Mouse (Mus musculus): ENCODE results near the gene Map3k21.
A peak's percentile ranks its signal among the peaks of the same experiment; 100 is the strongest.

Gene Map3k21

GRCm38 (mm10) chr8:125910365-125911228 lies at the start of gene Map3k21:
Gene Map3k21 (plus strand): TSS chr8:125910450.
- peak; percentile 53 for DNase-seq (ENCODE audit: low read depth, low spot score)

GRCm38 (mm10) chr8:125866125-125866524 lies 44.1 kb upstream of the Map3k21 start:
- peak; percentile 30 for DNase-seq (ENCODE audit: low read depth, low spot score)

- peak; percentile 83 for DNase-seq (ENCODE audit: low read depth, low spot score)
Observed at GRCm38 (mm10) chr8:125868552-125868951, 41.7 kb upstream of the Map3k21 start.

- DNase-seq (ENCODE audit: low read depth, low spot score): no peak
Observed at GRCm38 (mm10) chr8:125869739-125870138, 40.5 kb upstream of the Map3k21 start.

GRCm38 (mm10) chr8:125870179-125870702 lies 40.0 kb upstream of the Map3k21 start:
- DNase-seq (ENCODE audit: low read depth, low spot score): no peak

GRCm38 (mm10) chr8:125870821-125871321 lies 39.4 kb upstream of the Map3k21 start:
- peak; percentile 91 for DNase-seq (ENCODE audit: low read depth, low spot score)

GRCm38 (mm10) chr8:125872501-125873249 lies 37.6 kb upstream of the Map3k21 start:
- no peak for DNase-seq (ENCODE audit: low read depth, low spot score)

- no peak for DNase-seq (ENCODE audit: low read depth, low spot score)
Observed at GRCm38 (mm10) chr8:125873250-125873534, 37.1 kb upstream of the Map3k21 start.

- no peak for DNase-seq (ENCODE audit: low read depth, low spot score)
Observed at GRCm38 (mm10) chr8:125880447-125880846, 29.8 kb upstream of the Map3k21 start.

- DNase-seq (ENCODE audit: low read depth, low spot score): no peak
Observed at GRCm38 (mm10) chr8:125887549-125887948, 22.7 kb upstream of the Map3k21 start.

GRCm38 (mm10) chr8:125889920-125890319 lies 20.3 kb upstream of the Map3k21 start:
- no peak for DNase-seq (ENCODE audit: low read depth, low spot score)

- DNase-seq (ENCODE audit: low read depth, low spot score): no peak
Observed at GRCm38 (mm10) chr8:125897388-125897787, 12.9 kb upstream of the Map3k21 start.

- DNase-seq (ENCODE audit: low read depth, low spot score): peak; percentile 54
Observed at GRCm38 (mm10) chr8:125897868-125898788, 12.1 kb upstream of the Map3k21 start, which contains the start of gene Pcnx2. Gene Pcnx2 (minus strand): TSS chr8:125898317.

- peak; percentile 69 for DNase-seq (ENCODE audit: low read depth, low spot score)
Observed at GRCm38 (mm10) chr8:125898899-125899298, 11.4 kb upstream of the Map3k21 start.

GRCm38 (mm10) chr8:125901167-125901566 lies 9.1 kb upstream of the Map3k21 start:
- DNase-seq (ENCODE audit: low read depth, low spot score): no peak

GRCm38 (mm10) chr8:125902521-125902920 lies 7.7 kb upstream of the Map3k21 start:
- peak; percentile 19 for DNase-seq (ENCODE audit: low read depth, low spot score)

GRCm38 (mm10) chr8:125905341-125905740 lies 4.9 kb upstream of the Map3k21 start:
- DNase-seq (ENCODE audit: low read depth, low spot score): no peak

GRCm38 (mm10) chr8:125907311-125907710 lies 2.9 kb upstream of the Map3k21 start:
- peak; percentile 71 for DNase-seq (ENCODE audit: low read depth, low spot score)

- DNase-seq (ENCODE audit: low read depth, low spot score): peak; percentile 65
Observed at GRCm38 (mm10) chr8:125909661-125910364, 437 bp upstream of the Map3k21 start.

- DNase-seq (ENCODE audit: low read depth, low spot score): peak; percentile 26
Observed at GRCm38 (mm10) chr8:125911229-125911580, 955 bp downstream of the Map3k21 start.

GRCm38 (mm10) chr8:125913206-125913605 lies 3.0 kb downstream of the Map3k21 start:
- DNase-seq (ENCODE audit: low read depth, low spot score): no peak
